Mouse (Mus musculus): ENCODE results near the gene Szrd1.

Szrd1 gene

GRCm38 (mm10) chr4:141114521-141114981 is 25.0 kb downstream of the Szrd1 start:
- DNase-seq, result no peak

- DNase-seq, result no peak
Observed at GRCm38 (mm10) chr4:141113831-141114230, 25.7 kb downstream of the Szrd1 start.

- DNase-seq, result no peak
Observed at GRCm38 (mm10) chr4:141108196-141108732, 31.3 kb downstream of the Szrd1 start.

GRCm38 (mm10) chr4:141106526-141107183 is 32.9 kb downstream of the Szrd1 start:
- no peak for DNase-seq

GRCm38 (mm10) chr4:141101855-141102254 is 37.7 kb downstream of the Szrd1 start:
- DNase-seq, result peak; percentile 29 to 69

- DNase-seq, result no peak
Observed at GRCm38 (mm10) chr4:141101291-141101690, 38.3 kb downstream of the Szrd1 start.

GRCm38 (mm10) chr4:141099956-141100355 is 39.6 kb downstream of the Szrd1 start:
- no peak for DNase-seq

GRCm38 (mm10) chr4:141098935-141099334 is 40.6 kb downstream of the Szrd1 start:
- DNase-seq, result no peak

GRCm38 (mm10) chr4:141096710-141097109 is 42.9 kb downstream of the Szrd1 start:
- DNase-seq, result no peak

- DNase-seq, result peak; percentile 65 to 69
Observed at GRCm38 (mm10) chr4:141095016-141095415, 44.6 kb downstream of the Szrd1 start.

- no peak for DNase-seq
Observed at GRCm38 (mm10) chr4:141088714-141089113, 50.9 kb downstream of the Szrd1 start.

GRCm38 (mm10) chr4:141088033-141088432 is 51.5 kb downstream of the Szrd1 start, which contains the start of gene Spata21:
TSS of gene Spata21 (plus strand) at chr4:141088333.
- DNase-seq, result no peak

- no peak for DNase-seq
Observed at GRCm38 (mm10) chr4:141086862-141087261, 52.7 kb downstream of the Szrd1 start.

GRCm38 (mm10) chr4:141078510-141079137 is 61.0 kb downstream of the Szrd1 start:
- no peak for DNase-seq

GRCm38 (mm10) chr4:141077681-141078509 is 61.7 kb downstream of the Szrd1 start, which contains the start of gene Necap2:
TSS of gene Necap2 (minus strand) at chr4:141078357.
- DNase-seq, result peak; percentile 96 to 98

- no peak for DNase-seq
Observed at GRCm38 (mm10) chr4:141076761-141077506, 62.6 kb downstream of the Szrd1 start.

- DNase-seq, result no peak
Observed at GRCm38 (mm10) chr4:141074109-141074508, 65.5 kb downstream of the Szrd1 start.

- DNase-seq, result peak in 1 of 2 experiments; percentile 58
Observed at GRCm38 (mm10) chr4:141073661-141074060, 65.9 kb downstream of the Szrd1 start.

GRCm38 (mm10) chr4:141072502-141072901 is 67.1 kb downstream of the Szrd1 start:
- DNase-seq, result no peak

GRCm38 (mm10) chr4:141069731-141070130 is 69.8 kb downstream of the Szrd1 start:
- DNase-seq, result peak; percentile 55 to 77

GRCm38 (mm10) chr4:141068655-141069054 is 70.9 kb downstream of the Szrd1 start:
- DNase-seq, result peak in 1 of 2 experiments; percentile 41

GRCm38 (mm10) chr4:141067516-141068046 is 72.0 kb downstream of the Szrd1 start:
- DNase-seq, result peak; percentile 54 to 60
